Mouse (Mus musculus) lung, adult 18-20 months (tissue): Measurements from ENCODE around the gene Npb.
"Not testable (repeated sequence)": the region's sequence is repeated elsewhere in the genome, so short reads cannot be mapped to it uniquely, and the experiment has no call there.

Source experiments
- DNase-seq, 2 experiments: peaks; one replicate each; pipeline ENCODE4 v3.0.0; 2022; ENCODE audit warnings: mixed read lengths in 2 of 2

Npb gene

DNA sequence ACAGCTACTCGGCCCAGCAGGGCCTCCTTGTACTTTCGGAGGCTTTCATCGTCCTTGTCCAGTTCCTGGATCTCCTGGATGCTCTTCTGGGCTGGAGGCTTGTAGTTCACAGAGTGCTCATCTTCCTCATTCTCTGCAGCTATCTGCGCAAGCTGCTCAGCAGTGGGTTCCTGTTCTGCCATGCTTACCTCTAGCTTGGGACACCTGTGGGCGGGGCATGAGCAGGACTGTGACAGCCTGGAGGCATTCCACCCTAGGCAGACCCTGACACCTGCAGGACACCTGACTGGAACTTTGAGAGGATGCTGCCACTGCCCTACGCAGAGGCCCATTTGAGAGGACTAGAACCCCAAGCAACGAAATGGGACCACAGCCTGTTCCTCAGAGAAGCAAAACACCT lies 28.1 kb upstream of the Npb start:
- peak; percentile 43 to 51 for DNase-seq

DNA sequence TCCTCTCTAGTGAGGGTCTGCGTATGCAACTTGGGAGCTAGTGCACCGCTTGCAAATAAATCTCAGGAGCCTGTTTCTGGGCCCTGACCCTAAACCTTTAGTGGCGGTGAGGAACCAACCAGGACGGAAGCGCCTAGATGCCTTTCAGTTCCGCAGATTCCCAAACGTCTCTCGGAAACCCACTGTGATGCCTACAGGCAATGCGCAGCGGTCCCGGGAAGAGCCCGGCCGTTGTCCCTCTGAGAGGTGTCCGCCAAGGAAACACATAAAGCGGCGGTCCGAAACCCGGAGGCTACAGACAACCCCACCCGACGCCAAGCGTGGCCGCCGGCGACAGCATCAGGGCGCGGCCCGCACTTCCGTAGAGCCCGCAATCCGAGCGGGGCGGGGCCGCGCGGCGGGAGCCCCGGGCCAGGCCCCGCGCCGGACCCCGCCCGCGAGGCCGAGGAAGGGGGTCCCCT lies 27.4 kb upstream of the Npb start:
- DNase-seq = peak; percentile 50 to 54

DNA sequence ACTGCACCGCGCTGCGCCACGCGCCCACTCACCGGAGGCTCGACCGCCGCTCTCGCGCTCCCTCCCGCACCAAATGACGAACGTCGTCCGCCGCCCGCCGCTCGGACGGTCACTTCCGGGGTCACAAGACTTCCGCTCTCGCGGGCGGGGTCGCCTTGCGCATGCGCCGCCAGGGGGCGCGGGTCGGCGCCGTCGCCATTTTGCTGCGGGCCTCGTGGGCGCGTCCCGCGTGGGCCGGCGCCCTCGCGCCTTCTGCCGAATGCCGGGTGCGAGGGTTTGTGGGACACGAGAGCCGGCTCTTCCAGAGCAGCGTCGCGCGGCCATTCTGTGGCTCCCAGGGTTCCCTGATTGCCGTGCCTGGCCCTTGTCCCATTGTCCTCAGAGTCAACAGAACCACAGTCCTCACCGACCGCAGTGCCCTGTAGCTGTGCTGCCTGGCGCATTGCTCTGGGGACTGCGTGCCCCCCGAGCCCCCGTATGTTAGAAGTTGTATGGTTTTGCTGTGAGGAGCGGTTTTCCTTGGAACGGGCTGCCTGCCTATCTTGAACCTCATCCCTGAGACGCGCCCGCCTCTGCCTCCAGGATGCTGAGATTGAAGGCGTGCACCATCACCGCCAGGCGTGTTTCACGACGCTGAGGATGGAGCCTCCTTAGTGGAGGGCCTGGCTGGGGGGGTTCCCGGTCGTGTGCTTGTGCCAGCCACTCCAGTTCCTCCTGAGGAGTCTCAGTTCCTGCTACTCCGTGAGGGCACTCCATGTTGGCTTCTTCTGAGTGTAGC lies 26.6 kb upstream of the Npb start, which contains the start of gene Arhgdia:
TSS of gene Arhgdia (minus strand) at position 135 of the 778 bp plus-strand sequence.
- DNase-seq = peak; percentile 86 to 89

DNA sequence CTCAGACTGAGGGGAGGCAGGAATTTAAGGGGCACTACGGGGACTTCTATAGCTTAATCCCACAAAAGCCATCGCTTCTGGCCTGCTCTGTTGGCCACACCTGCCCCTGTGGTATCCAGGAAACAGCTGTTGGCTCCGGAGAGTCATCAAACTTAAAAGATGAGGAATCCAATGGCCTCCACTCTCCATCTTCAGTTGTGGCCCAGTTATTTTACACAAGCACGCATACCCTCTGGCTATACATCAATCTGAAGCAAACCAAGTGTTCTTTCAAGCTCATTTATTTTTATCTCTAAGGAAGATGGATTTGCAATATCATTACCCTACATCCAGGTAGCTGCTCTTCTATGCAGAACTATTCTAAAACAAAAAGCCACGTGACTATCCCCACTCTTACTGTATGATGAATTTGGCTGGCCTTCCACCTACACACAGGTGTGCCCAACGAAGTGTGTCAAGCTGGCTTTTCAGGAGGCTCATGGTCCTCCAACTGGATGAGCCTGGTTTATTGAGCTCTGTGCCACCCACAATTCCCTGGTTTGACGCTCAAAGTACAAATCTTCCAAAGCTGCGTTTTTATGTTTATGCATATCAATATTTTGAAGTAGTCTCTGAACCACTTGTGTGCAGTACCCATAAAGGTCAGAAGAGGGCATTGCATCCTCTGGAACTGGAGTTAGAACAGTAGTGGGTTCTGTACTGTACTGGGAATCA lies 25.9 kb upstream of the Npb start:
- DNase-seq = peak in 1 of 2 experiments; percentile 57

DNA sequence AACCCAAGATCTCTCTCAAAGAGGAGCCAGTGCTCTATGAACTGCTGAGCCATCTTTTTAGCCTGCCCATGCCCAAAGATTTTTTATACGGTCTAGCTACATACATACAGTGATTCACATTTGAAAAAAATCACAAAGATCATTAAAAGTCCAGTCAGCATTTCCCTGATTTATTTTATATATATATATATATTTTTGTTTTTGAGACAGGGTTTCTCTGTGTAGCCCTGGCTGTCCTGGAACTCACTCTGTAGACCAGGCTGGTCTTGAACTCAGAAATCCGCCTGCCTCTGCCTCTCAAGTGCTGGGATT lies 25.3 kb upstream of the Npb start:
- not testable (repeated sequence) for DNase-seq

DNA sequence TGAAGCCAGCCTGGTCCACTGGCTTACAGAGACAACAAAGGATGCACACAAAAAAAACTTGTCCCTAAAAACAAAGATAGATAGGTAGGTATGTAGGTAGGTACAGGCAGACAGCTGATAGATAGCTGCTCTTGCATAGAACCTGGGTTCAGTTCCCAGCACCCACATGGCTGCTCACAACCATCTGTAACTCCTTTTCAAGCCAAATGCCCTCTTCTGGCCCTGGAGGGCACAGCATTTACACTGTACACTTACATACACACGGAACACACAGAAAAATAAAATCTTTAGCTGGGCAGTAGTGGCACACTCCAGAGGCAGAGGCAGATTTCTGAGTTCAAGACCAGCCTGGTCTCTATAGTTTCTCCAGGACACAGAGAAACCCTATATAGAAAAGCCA lies 24.3 kb upstream of the Npb start:
- DNase-seq = no peak

DNA sequence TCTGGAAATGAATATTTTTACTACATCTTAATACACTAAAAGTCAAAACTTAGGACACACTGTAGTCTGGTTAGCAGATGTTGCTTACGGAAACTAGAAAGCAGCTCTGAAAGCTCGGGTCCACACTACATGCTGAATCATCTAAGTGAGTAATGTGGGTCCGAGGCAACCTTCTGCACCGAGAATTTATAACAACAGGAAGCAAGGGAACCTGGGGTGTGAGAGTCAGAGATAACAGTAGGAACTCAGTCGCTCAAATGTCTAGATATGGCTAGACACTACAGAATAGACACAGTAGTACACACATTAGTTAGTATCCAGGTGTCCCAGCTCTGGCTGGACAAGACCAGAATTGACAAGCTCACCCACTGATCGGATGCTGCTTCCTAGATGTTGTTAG lies 19.7 kb upstream of the Npb start:
- no peak for DNase-seq

DNA sequence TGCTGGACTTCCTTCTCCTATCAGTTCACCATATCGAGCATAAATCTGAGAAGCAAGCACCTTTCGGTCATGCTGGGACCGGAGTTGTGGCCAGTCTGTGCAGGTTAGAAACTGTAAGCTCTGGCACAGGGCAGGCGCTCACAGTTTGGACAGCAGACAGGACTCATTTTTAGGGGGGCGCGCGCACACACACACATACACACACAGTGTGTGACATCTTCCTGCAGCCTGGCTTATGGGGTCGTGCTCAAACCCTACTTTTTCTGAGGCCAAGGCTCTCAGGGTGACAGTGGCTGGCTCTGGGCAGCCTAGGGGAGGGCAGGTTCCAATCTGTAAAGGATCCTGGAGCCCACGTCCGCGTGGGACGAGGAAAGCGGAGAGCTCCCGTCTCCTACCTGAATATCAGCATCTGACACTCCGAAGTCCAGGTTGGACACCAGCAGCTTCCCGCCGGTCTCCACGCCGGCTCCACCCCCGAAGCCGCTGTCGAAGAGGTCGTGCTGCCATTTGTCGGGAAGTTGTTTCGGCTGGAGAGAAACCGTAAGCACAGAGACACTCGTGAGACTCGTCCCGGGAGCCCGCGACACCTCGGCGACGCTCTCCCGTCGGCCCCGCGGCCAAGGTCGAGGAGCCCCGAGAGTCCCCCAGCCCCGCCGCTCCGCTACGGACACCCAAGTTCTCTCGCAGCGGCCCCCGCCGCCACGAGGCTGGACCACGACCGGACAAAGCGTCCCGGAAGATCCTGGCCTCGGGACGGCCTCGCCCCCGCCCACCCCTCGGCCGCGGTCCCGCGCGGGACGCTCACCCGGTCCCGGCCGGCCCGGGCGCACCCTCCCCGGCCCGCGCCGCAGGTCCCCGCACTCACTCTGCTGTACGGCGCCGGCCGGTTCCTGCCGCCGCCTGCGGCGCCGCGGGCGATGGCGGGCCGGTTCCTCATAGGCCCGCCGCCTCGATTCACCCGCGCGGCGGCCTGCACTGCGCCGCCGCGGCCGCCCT lies 10.7 kb upstream of the Npb start:
- no peak for DNase-seq

DNA sequence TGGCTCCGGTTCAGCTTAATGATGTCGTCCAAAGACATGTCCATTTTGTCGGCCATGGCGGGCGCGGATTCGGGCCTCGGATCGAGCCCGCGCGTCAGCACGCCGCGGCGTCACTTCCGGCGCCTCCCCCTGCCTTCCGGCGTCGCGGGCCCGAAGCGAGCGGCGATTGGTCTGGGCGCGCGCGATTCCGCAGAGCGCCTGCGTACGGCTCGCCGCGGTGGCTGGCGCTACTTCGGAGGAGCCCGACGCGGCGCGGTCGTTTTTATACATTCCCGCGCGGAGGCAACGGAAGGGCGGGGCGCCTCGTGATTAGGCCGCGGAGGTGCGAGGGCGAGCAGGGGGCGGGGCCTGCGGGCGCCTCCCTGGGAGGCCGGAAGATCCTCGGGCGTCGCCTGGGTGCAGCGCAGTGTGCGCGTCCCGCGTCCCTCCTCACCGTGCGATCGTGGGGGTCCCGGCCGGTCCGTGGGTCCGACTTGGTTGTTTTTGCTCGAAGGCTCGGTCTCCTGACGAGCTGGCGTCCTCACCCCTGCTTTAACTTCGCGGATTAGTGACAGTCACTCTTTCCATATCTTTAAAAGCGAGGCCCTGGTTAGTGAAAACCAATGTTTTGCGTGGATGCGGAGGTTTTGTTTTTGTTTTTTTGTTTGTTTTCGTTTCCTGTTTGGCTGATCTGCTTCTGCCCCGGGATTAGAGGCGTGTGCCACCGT lies 9.8 kb upstream of the Npb start, which contains the start of the genes Alyref and Anapc11:
TSS of gene Alyref (minus strand) at position 83 of the 707 bp plus-strand sequence.
TSS of gene Anapc11 (plus strand) at position 139 of the 707 bp plus-strand sequence.
- DNase-seq = peak; percentile 91 to 94

DNA sequence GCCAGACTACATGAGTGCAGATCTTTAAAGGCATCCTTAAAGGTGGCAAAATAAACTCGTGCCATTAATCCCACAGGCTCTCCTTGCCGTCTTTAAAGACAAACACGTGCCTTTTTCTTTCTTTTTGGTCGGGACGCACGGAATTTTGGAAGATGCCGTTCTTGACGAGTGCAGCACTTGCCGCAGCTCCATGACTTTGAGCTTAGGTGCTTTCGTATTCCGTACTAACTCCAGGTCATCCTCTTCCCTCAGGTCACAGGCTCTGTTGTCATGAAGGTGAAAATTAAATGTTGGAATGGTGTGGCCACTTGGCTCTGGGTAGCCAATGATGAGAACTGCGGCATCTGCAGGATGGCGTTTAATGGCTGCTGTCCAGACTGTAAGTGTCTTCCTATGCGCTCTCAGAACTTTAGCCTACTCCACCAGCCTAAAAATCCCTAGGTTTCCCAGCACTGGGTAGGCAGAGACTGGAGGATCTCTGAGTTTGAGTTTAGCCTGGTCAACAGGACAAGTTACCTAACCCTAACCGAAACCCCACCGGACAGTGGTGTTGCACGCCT lies 9.2 kb upstream of the Npb start:
- DNase-seq = no peak

DNA sequence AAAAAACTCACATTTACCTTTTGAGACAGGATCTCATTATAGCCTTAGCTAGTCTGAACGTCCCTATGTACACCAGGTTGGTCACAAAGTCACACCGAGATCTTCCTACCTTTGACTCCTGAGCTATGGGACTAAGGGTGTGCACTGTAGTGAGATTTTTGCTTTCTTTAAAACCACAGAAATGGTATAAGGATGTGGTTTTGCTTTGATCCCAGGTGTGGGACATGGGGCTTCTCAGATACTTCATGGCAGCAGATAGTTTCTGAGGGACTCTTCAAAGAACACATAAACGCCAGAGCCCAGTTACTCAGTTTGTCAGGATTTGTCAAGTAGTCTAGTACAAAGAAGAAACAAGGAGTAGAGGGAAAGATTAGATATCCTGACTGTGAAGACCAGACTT lies 7.6 kb upstream of the Npb start:
- DNase-seq = no peak

DNA sequence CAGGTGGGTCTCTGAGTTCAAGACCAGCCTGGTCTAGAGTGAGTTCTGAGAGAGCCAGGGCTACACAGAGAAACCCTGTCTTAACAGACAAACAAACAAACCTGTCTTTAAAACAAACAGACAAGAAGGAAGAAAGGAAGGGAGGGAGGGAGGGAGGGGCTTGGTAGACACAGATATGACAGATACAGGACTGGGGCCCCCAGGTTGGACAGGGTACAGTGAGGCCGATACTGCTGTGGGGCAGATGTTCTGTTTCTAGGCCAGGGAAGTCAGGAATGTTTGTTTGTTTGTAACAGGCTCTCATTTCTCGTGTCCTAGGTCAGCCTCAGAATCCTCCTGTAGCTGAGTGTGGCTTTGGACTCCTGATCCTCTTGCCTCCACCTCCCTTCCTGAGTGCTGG lies 4.7 kb upstream of the Npb start:
- no peak for DNase-seq

DNA sequence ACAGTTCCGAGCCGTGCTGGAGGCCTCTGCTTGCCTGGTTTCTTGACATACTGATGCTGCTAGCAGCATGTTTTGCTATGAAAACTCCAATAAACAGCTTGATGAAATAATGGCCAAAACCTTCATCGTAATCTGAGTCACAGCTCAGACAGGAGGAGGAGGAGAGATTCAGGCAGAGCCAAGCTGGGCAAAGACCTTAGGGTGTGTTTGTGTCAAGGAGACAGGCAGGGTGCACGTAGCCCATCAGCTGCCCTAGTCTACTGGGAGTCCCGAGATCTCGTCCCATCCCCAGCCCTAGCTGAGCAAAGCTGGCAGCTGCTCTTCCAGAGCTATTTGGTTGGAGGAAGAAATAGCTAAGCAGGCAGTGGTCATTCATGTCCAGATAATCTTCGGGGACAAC lies 2.6 kb upstream of the Npb start:
- DNase-seq = no peak

DNA sequence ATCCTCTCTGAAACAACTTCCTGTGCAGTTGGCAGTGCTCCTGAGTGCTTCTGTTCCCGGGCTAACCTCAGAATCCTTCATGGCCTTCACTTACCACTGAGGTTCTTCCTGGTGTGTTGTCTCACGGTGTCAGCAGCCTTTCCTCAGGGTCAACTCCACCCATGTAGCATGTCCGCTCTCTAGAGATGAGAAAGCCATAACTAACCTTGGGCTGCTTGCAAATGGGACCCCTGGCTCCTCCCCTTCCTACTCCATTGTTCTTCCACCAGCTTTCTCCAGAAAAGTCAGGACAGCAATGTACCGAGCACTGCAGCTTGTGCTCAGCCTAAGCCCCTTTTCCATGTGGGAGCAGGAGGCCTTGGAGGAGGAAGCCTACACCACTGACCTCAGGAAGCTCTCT lies 1.5 kb upstream of the Npb start:
- no peak for DNase-seq

DNA sequence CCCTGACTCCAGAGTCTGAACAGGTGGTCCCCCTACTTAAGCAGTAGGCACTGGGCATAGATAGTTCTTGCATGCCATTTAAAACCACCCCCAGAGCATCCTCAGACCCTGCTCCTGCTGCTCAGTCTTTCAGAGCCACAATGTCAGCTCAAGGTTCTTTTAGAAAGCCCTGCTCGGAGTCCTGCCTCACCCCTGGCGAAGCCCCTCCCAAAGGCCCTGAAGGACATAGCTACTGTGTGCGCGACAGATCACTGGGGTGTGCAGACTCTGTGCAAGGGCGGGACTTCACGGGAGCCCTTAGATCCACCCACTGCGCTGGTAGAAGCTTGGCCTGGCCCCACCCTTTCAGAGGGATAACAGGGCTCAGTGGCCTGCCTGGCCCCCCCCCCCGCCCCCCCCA lies 973 bp downstream of the Npb start:
- DNase-seq = no peak

DNA sequence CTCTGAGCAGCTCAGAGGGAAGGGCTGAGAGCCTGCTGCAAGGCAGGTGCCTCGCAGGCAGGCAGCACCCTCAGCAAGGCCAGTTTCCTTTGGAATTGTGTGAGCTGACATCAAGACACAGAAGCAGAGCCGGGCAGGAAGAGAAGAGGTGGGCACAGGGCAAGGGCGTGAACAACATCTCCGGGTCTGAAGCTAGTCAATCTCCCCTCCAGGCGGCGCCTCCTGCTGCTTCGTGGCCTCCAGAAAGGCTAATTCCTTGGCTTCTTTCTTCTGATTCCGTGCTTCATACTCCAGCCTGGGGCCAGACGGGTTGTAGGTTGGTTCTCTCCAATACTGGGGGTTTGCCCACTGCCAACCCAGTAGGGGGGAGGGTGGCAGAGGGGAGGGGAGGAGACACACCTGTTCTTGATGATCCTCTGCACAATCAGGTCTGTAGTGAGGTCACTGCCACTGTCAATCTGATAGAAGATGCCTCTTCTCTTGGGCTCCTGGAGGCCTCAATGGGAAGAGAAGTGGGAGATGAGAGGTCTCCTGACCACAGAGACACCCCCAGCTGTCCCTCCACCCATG lies 2.3 kb downstream of the Npb start:
- no peak for DNase-seq

DNA sequence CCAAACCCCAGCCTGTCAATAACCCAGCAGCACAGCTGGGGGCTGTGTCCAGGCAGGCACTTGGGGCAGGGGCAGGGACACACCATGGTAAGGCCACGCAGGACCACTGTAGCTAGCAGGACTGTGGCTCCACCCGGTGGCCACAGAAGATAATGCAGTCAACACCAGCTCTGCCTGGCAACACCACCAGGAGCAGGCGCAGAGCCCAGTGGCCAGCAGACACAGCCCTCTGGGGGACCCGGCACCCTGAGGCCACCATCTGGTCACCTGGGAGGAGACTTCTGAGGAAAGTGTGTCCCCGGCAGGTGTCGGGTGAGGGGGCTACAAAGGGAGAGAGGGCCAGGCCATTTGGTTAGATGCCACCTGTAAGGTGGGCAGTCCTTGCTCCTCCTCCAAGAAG lies 4.5 kb downstream of the Npb start:
- peak; percentile 71 to 72 for DNase-seq

DNA sequence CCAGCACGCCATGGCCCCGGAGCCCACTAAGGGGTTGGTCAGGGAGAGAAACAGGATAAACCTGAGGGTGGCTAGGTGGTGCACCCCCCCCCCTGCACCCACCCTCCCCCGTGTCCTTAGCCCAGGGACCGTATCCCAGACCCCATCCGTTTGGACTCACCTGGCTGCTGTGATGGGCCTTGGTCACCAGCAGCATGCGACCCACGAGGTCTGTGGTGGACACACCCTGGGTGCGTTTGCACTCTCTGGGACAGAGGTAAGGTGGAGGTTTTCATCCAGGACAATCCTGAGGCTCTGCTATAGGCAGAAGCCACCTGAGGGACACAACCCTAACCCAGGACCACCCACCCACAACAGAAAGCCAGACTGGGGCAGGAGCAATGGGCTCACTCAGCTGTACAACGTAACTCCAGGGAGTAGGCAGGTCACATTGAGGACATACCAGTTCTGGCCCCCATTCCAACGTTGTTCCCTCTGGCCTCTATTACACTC lies 5.2 kb downstream of the Npb start:
- DNase-seq = no peak

DNA sequence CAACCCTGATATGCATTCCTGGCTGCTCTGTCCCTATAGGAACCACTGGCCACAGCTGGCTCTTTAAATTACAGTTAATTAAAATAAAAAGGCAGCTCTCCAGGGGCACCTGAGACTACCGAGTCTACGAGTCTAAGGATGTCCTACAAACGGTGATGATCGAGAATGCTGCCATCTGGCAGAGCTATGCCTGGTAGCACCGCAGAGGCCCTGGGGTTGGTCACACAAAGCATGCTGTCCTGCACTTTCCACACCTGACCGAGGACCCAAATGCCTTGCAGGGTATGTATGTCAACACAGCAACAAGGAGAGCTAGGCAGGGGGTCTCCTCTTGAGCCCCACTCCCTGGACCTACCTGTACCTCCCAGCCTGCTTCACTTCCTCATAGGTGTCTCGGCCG lies 5.7 kb downstream of the Npb start:
- no peak for DNase-seq

DNA sequence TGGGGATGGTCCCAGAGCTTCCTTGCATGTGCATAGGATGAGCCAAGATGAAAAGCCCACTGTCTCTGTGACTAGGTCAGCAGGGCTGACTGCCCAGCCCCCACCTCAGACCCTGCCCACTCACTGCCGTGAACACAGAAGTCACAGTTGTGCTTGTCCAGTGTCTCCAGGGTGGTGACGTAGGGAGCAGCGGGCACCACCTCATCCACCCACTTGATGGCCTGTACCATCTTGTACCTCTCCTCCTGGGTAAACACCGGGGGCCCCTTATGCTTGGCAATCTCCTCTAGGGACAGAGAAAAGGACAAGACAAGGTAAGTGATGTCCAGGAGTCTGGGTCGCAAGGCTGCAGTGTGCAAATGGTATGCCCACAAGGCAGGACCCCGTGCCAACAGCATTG lies 6.9 kb downstream of the Npb start:
- no peak for DNase-seq

DNA sequence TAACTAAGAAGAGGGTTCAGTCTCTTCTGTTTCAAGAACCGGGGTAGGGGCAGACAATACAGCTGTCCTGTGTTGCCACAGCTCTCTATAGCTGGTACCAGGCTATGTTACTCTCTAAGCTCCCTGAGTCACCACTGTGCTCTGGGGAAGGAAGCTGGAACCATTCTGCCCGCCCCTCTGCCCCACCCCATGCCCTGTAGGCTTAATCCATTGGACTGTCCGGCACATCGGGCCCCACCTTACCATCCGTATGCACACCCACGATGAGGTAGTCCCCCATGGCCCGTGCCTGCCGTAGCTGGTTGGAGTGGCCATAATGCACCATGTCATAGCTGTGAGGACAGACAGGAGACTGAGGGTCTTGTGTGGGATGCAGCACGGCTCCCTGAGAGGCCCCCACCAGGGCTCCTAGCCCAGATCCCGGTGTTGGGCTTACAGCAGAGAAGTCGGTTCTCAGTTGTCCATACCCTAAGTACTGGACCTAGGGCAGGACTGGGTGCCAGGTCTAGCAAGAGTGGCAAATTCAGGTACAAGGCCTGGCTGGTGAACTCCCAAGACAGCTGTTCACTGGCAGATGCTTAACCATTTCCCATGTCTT lies 7.4 kb downstream of the Npb start:
- DNase-seq = no peak
